Mouse (Mus musculus) midbrain, embryonic 12.5 days (tissue): ENCODE data around the gene Sacm1l. TPM values are rescaled to one million over a fixed set of nuclear protein-coding genes. Genes with fewer than 3 reads are reported as not detected.

Source experiments
- ATAC-seq: fragments of 200-750 bp; cut with Nextera tagmentation; 2 replicates; pipeline ENCODE4 v1.8.0; 2017; ENCODE audit warnings: low read depth, moderate TSS enrichment, moderate library complexity; ENCODE audit not compliant: low FRiP score
- H3K27ac ChIP-seq: fragments of 300-500 bp; sonication (generic); replicated peaks from 2 replicates; pipeline ENCODE4 v1.5.1; 2016; ENCODE audit warnings: mild to moderate bottlenecking
- H3K27me3 ChIP-seq: fragments of 300-500 bp; sonication (generic); 2 replicates; pipeline ENCODE4 v1.6.1; 2016; ENCODE audit warnings: mild to moderate bottlenecking
- H3K36me3 ChIP-seq: fragments of 300-500 bp; sonication (generic); 2 replicates; pipeline ENCODE4 v1.6.1; 2016
- H3K4me1 ChIP-seq: fragments of 300-500 bp; sonication (generic); 2 replicates; pipeline ENCODE4 v1.6.1; 2016
- H3K4me2 ChIP-seq: fragments of 300-500 bp; sonication (generic); replicated peaks from 2 replicates; pipeline ENCODE4 v1.6.1; 2016; ENCODE audit warnings: mild to moderate bottlenecking, moderate library complexity
- H3K4me3 ChIP-seq: fragments of 300-500 bp; sonication (generic); 2 replicates; pipeline ENCODE4 v1.5.1; 2016; ENCODE audit warnings: mild to moderate bottlenecking
- H3K9ac ChIP-seq: fragments of 300-500 bp; sonication (generic); replicated peaks from 2 replicates; pipeline ENCODE4 v1.6.1; 2016; ENCODE audit warnings: mild to moderate bottlenecking, moderate library complexity
- H3K9me3 ChIP-seq: fragments of 300-500 bp; sonication (generic); 2 replicates; pipeline ENCODE4 v1.6.1; 2016; ENCODE audit warnings: mild to moderate bottlenecking
- WGBS: fragments of 180-500 bp; shearing (Covaris S2); methylation state at CpG from one replicate; pipeline ENCODE4 v1.1.7; 2016; 5-methylcytosine and 5-hydroxymethylcytosine counted together
- polyA plus RNA-seq: library from polyadenylated mRNA; unstranded; fragments of >200 nt; fragmentation: Nextera tagmentation; extraction: Ambion mirVana; gene quantifications from 2 replicates; pipeline ENCODE4 v1.2.1, GENCODE M21; 2016

The Sacm1l gene
- polyA plus RNA-seq, 1 experiment from 2014 or later: 54.2 TPM

- no peaks in the 10 kb centered on the region for H3K9me3 ChIP-seq
- H3K36me3 ChIP-seq: no peaks in the 10 kb centered on the region
- H3K4me2 ChIP-seq: peak overlapping the region; percentile 71
- H3K27ac ChIP-seq: peak overlapping the region; percentile 96
- WGBS: 50% methylated on average over 11 of the region's 11 CpGs
- no peaks in the 10 kb centered on the region for H3K27me3 ChIP-seq
- H3K9ac ChIP-seq: peak overlapping the region; percentile 92
- H3K4me3 ChIP-seq: peak overlapping the region; percentile 96
- no peak for ATAC-seq
- peaks cover 17% of the 10 kb centered on the region for H3K4me1 ChIP-seq
These were observed 1.1 kb downstream of the Sacm1l start for GRCm38 (mm10) chr9:123530566-123531130.

GRCm38 (mm10) chr9:123531234-123531633 lies 1.7 kb downstream of the Sacm1l start:
- Histone ChIP-seq H3K4me1 (peaks cover 17% of the 10 kb centered on the region), H3K4me3 (peak overlapping the region; percentile 96; the same call in 1 of the 2 replicates), H3K9me3 (no peaks in the 10 kb centered on the region), H3K36me3 (no peaks in the 10 kb centered on the region), H3K27me3 (no peaks in the 10 kb centered on the region), H3K9ac (peak overlapping the region; percentile 92; the same call in 1 of the 2 replicates), H3K27ac (no peak overlapping the region), H3K4me2 (peak overlapping the region; percentile 71)
- no peak for ATAC-seq

GRCm38 (mm10) chr9:123536613-123537012 lies 7.1 kb downstream of the Sacm1l start:
- H3K36me3 ChIP-seq: no peaks in the 10 kb centered on the region
- H3K4me3 ChIP-seq: no peak overlapping the region
- H3K27me3 ChIP-seq: no peaks in the 10 kb centered on the region
- ATAC-seq: no peak
- H3K9ac ChIP-seq: no peak overlapping the region
- 0 out of 2 replicates have a peak, but pooled peaks cover under 1% of the 10 kb centered on the region for H3K4me1 ChIP-seq
- no peak overlapping the region for H3K27ac ChIP-seq
- WGBS: 96% methylated on average over 2 of the region's 2 CpGs
- no peaks in the 10 kb centered on the region for H3K9me3 ChIP-seq
- no peak overlapping the region for H3K4me2 ChIP-seq

GRCm38 (mm10) chr9:123538189-123538588 lies 8.6 kb downstream of the Sacm1l start:
- Histone ChIP-seq H3K27me3 (no peaks in the 10 kb centered on the region), H3K36me3 (no peaks in the 10 kb centered on the region), H3K9ac (no peak overlapping the region), H3K4me1 (no peaks in the 10 kb centered on the region), H3K4me3 (no peak overlapping the region), H3K9me3 (no peaks in the 10 kb centered on the region), H3K4me2 (no peak overlapping the region), H3K27ac (no peak overlapping the region)
- WGBS: 84% methylated on average over 4 of the region's 4 CpGs
- no peak for ATAC-seq

- Histone ChIP-seq H3K4me2 (no peak overlapping the region), H3K9ac (no peak overlapping the region), H3K27me3 (no peaks in the 10 kb centered on the region), H3K27ac (no peak overlapping the region), H3K9me3 (no peaks in the 10 kb centered on the region), H3K36me3 (peaks cover 4% of the 10 kb centered on the region; the same call in 1 of the 2 replicates), H3K4me3 (no peak overlapping the region), H3K4me1 (no peaks in the 10 kb centered on the region)
- ATAC-seq: no peak
- WGBS: 53% methylated on average over 1 of the region's 1 CpGs
These were observed 9.5 kb downstream of the Sacm1l start for GRCm38 (mm10) chr9:123539093-123539492.

GRCm38 (mm10) chr9:123539823-123540222 lies 10.3 kb downstream of the Sacm1l start:
- no peak overlapping the region for H3K4me3 ChIP-seq
- no peaks in the 10 kb centered on the region for H3K4me1 ChIP-seq
- H3K4me2 ChIP-seq: no peak overlapping the region
- peaks cover 4% of the 10 kb centered on the region; the same call in 1 of the 2 replicates for H3K36me3 ChIP-seq
- 80% methylated on average over 2 of the region's 2 CpGs for WGBS
- no peaks in the 10 kb centered on the region for H3K9me3 ChIP-seq
- ATAC-seq: no peak
- no peak overlapping the region for H3K9ac ChIP-seq
- no peaks in the 10 kb centered on the region for H3K27me3 ChIP-seq
- no peak overlapping the region for H3K27ac ChIP-seq

- Histone ChIP-seq H3K27ac (no peak overlapping the region), H3K4me1 (peaks cover 7% of the 10 kb centered on the region; the same call in 1 of the 2 replicates), H3K4me2 (no peak overlapping the region), H3K36me3 (peaks cover 83% of the 10 kb centered on the region), H3K9ac (no peak overlapping the region), H3K27me3 (no peaks in the 10 kb centered on the region), H3K4me3 (no peak overlapping the region), H3K9me3 (no peaks in the 10 kb centered on the region)
- no peak for ATAC-seq
- WGBS: 21% methylated on average over 3 of the region's 3 CpGs
These were observed 25.0 kb downstream of the Sacm1l start for GRCm38 (mm10) chr9:123554599-123554998.

GRCm38 (mm10) chr9:123577360-123578192 lies 48.0 kb downstream of the Sacm1l start:
- no peak overlapping the region for H3K9ac ChIP-seq
- WGBS: 86% methylated on average over 10 of the region's 10 CpGs
- no peak overlapping the region for H3K4me2 ChIP-seq

GRCm38 (mm10) chr9:123589240-123589910 lies 59.8 kb downstream of the Sacm1l start:
- Histone ChIP-seq H3K9me3 (no peaks in the 10 kb centered on the region), H3K4me3 (no peak overlapping the region), H3K4me2 (no peak overlapping the region), H3K36me3 (peaks cover 23% of the 10 kb centered on the region), H3K4me1 (no peaks in the 10 kb centered on the region), H3K27ac (no peak overlapping the region), H3K27me3 (no peaks in the 10 kb centered on the region), H3K9ac (no peak overlapping the region)
- ATAC-seq: no peak
- 90% methylated on average over 7 of the region's 7 CpGs for WGBS

More at GRCm38 (mm10) chr9:123577360-123578192, 48.0 kb downstream of the Sacm1l start:
- Histone ChIP-seq H3K27me3 (no peaks in the 10 kb centered on the region), H3K4me1 (no peaks in the 10 kb centered on the region), H3K36me3 (peaks cover 22% of the 10 kb centered on the region), H3K9me3 (no peaks in the 10 kb centered on the region), H3K27ac (no peak overlapping the region), H3K4me3 (no peak overlapping the region)
- no peak for ATAC-seq

- H3K27me3 ChIP-seq: no peaks in the 10 kb centered on the region
- H3K4me1 ChIP-seq: no peaks in the 10 kb centered on the region
- H3K9me3 ChIP-seq: no peaks in the 10 kb centered on the region
- H3K4me2 ChIP-seq: no peak overlapping the region
- H3K4me3 ChIP-seq: no peak overlapping the region
- 94% methylated on average over 4 of the region's 4 CpGs for WGBS
- H3K36me3 ChIP-seq: peaks cover 4% of the 10 kb centered on the region
- H3K9ac ChIP-seq: no peak overlapping the region
- ATAC-seq: no peak
- H3K27ac ChIP-seq: no peak overlapping the region
These were observed 65.6 kb downstream of the Sacm1l start for GRCm38 (mm10) chr9:123595194-123595593.

- no peak overlapping the region for H3K27ac ChIP-seq
- H3K4me3 ChIP-seq: no peak overlapping the region
- 94% methylated on average over 2 of the region's 2 CpGs for WGBS
- no peaks in the 10 kb centered on the region for H3K4me1 ChIP-seq
- no peak for ATAC-seq
- no peaks in the 10 kb centered on the region for H3K27me3 ChIP-seq
- H3K36me3 ChIP-seq: no peaks in the 10 kb centered on the region; the same call in 1 of the 2 replicates
- no peak overlapping the region for H3K4me2 ChIP-seq
- H3K9ac ChIP-seq: no peak overlapping the region
- H3K9me3 ChIP-seq: no peaks in the 10 kb centered on the region
These were observed 67.4 kb downstream of the Sacm1l start for GRCm38 (mm10) chr9:123596910-123597309.

GRCm38 (mm10) chr9:123597376-123597775 lies 67.8 kb downstream of the Sacm1l start:
- Histone ChIP-seq H3K4me1 (no peaks in the 10 kb centered on the region), H3K27ac (no peak overlapping the region), H3K4me2 (no peak overlapping the region), H3K27me3 (no peaks in the 10 kb centered on the region), H3K9me3 (no peaks in the 10 kb centered on the region), H3K9ac (no peak overlapping the region), H3K36me3 (no peaks in the 10 kb centered on the region; the same call in 1 of the 2 replicates), H3K4me3 (no peak overlapping the region)
- ATAC-seq: no peak
- 95% methylated on average over 2 of the region's 2 CpGs for WGBS
